Mouse (Mus musculus) cerebellum, adult 2 months (tissue): ENCODE measurements around the gene Vipr2. TPM values are rescaled to one million over a fixed set of nuclear protein-coding genes. Genes with fewer than 3 reads are reported as not detected.

ENCODE experiments used
- DNase-seq, 2 experiments: peaks; one replicate each; pipeline ENCODE4 v3.0.0; 2021
- H3K27ac ChIP-seq: fragments of 200-500 bp; 2 replicates; pipeline ENCODE4 v1.5.1; 2012; ENCODE audit warnings: low read length, control low read depth, inconsistent platforms; ENCODE audit not compliant: insufficient read depth
- H3K27me3 ChIP-seq: fragments of 200-500 bp; 2 replicates; pipeline ENCODE4 v1.6.1; 2012; ENCODE audit warnings: inconsistent platforms, mild to moderate bottlenecking, low read length, moderate library complexity; ENCODE audit not compliant: control insufficient read depth, insufficient read depth
- H3K4me1 ChIP-seq: fragments of 200-500 bp; 2 replicates; pipeline ENCODE4 v1.6.1; 2011; ENCODE audit warnings: low read length; ENCODE audit not compliant: control insufficient read depth, insufficient read depth
- H3K4me3 ChIP-seq: fragments of 200-500 bp; replicated peaks from 2 replicates; pipeline ENCODE3; 2011; ENCODE audit warnings: mild to moderate bottlenecking, low read depth, low read length, control low read depth; ENCODE audit not compliant: insufficient read depth
- CTCF ChIP-seq: fragments of 200-500 bp; IDR thresholded peaks from 2 replicates; pipeline ENCODE4 v1.5.1; 2011; ENCODE audit warnings: low read depth, mild to moderate bottlenecking, control low read depth, low read length, moderate library complexity, borderline replicate concordance; ENCODE audit not compliant: insufficient read depth
- POLR2A ChIP-seq: fragments of 200-500 bp; IDR thresholded peaks from 2 replicates; pipeline ENCODE4 v1.6.1; 2011; ENCODE audit warnings: low read length, control low read depth, borderline replicate concordance; ENCODE audit not compliant: insufficient read depth
- WGBS: fragments of 180-500 bp; shearing (Covaris S2); methylation state at CpG from one replicate; pipeline ENCODE4 v1.1.7; 2018; 5-methylcytosine and 5-hydroxymethylcytosine counted together
- polyA plus RNA-seq: library from polyadenylated mRNA; depleted of rRNA; stranded (reverse); fragments of >200 nt; gene quantifications from 2 replicates; pipeline ENCODE4 v1.2.3, GENCODE M21; 2012

Gene Vipr2
- polyA plus RNA-seq, 1 experiment, result 7.8 TPM

GRCm38 (mm10) chr12:116130936-116131335 is 53.4 kb downstream of the Vipr2 start:
- Histone ChIP-seq H3K4me3 (no peak overlapping the region), H3K27me3 (no peaks in the 10 kb centered on the region), H3K4me1 (no peaks in the 10 kb centered on the region), H3K27ac (no peak overlapping the region)
- TF ChIP-seq CTCF (no peak), POLR2A (no peak)
- 90% methylated on average over 7 of the region's 7 CpGs for WGBS
- DNase-seq, result no peak

GRCm38 (mm10) chr12:116132909-116133308 is 55.4 kb downstream of the Vipr2 start:
- TF ChIP-seq POLR2A (no peak), CTCF (no peak)
- DNase-seq, result no peak
- Histone ChIP-seq H3K4me1 (no peaks in the 10 kb centered on the region), H3K4me3 (no peak overlapping the region), H3K27me3 (no peaks in the 10 kb centered on the region), H3K27ac (no peak overlapping the region)
- 85% methylated on average over 5 of the region's 5 CpGs for WGBS

GRCm38 (mm10) chr12:116135906-116136305 is 58.4 kb downstream of the Vipr2 start:
- TF ChIP-seq CTCF (no peak), POLR2A (no peak)
- no peak for DNase-seq

DNA sequence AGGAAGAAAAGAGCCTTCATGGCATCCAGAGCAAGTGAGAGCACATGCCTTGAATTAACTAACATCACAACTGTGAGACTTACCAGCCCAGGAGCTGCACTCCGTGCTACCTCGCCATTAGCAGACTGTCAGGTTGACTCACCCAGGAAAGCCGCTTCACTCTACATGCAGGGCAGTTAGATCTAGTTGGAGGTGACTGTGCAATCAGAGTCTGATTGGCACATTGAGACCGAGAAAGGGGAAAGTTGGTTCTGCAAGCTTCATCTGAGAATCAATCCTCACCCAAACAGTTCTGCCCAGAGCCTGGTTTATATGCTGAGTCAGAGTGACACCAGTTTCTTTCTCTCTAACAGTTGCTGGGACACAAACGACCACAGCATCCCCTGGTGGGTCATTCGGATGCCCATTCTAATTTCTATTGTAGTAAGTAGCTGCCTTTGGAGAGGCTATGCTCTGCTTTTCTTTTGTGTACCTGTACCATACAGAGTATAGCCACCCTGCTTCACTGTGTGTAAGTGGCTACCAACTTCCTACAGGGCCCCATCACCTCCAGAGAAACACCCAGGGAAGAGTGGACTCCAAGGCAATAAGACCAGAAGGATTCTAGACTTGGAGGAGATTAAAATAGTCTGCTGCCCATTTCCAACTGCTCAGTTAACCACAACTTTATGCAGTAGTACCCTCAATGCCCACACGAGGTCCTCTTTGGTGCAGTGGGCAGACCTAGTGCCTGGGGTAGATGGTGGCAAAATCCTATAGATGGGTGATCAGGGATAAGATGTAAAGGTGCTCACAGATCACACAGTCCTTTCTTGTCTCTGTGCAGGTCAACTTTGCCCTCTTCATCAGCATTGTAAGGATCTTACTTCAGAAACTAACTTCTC is 61.0 kb downstream of the Vipr2 start:
- no peak for DNase-seq
- TF ChIP-seq POLR2A (no peak), CTCF (no peak; the same call in 1 of the 2 replicates)
- 68% methylated on average over 7 of the region's 7 CpGs for WGBS
- no peak overlapping the region for H3K27ac ChIP-seq
- H3K4me1 ChIP-seq, result no peaks in the 10 kb centered on the region
- H3K27me3 ChIP-seq, result no peaks in the 10 kb centered on the region
- H3K4me3 ChIP-seq, result no peak overlapping the region

More at GRCm38 (mm10) chr12:116135906-116136305, 58.4 kb downstream of the Vipr2 start:
- Histone ChIP-seq H3K27me3 (no peaks in the 10 kb centered on the region), H3K27ac (no peak overlapping the region), H3K4me3 (no peak overlapping the region), H3K4me1 (no peaks in the 10 kb centered on the region)
- 69% methylated on average over 4 of the region's 4 CpGs for WGBS

DNA sequence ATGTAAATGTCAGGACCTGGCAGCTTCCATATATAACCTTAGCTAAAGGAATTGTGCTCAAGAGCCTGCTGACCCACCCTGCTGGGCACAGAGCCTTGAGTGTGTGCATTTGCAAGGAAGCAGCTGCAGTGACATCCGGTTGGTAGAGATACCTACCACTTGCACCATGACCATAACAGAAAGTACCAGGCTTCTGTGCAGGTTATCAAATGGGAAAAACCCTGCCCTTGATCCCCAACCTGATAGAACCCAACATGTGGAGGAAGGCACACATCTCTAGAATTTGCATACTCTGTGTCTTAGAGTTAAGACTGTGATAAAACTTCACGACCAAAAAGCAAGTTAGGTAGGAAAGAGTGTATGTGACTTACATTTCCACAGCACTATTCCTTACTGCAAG is 63.1 kb downstream of the Vipr2 start:
- Histone ChIP-seq H3K27me3 (no peaks in the 10 kb centered on the region), H3K4me1 (no peaks in the 10 kb centered on the region), H3K27ac (no peak overlapping the region), H3K4me3 (no peak overlapping the region)
- 89% methylated on average over 2 of the region's 2 CpGs for WGBS
- DNase-seq, result no peak
- no peak for TF ChIP-seq CTCF
- no peak for TF ChIP-seq POLR2A

DNA sequence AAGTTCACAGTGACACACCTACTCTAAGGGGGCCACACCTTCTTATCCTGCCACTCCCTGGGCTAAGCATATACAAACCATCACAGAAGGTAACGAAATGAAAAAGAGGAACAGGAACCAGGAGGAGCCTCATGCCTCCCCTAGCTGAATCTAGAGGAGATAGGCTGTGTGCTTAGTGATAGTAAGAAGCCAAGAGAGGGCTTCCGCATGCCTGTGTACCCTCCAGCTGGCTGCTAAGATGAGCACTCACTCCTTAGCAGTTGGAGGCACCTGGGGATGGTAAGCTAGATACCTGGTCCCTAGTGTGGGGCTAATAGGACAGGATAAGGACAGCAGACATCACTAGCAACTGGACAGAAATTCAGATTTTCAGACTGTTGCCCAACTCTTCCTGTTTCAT is 64.3 kb downstream of the Vipr2 start:
- Histone ChIP-seq H3K4me3 (no peak overlapping the region), H3K27ac (no peak overlapping the region), H3K4me1 (no peaks in the 10 kb centered on the region), H3K27me3 (no peaks in the 10 kb centered on the region)
- DNase-seq, result no peak
- no peak for TF ChIP-seq CTCF
- no peak for TF ChIP-seq POLR2A
- 97% methylated on average over 2 of the region's 2 CpGs for WGBS

- Histone ChIP-seq H3K27me3 (no peaks in the 10 kb centered on the region), H3K27ac (no peak overlapping the region), H3K4me3 (no peak overlapping the region), H3K4me1 (no peaks in the 10 kb centered on the region; the same call in 1 of the 2 replicates)
- WGBS, result 69% methylated on average over 3 of the region's 3 CpGs
- DNase-seq, result no peak
- TF ChIP-seq POLR2A (no peak), CTCF (no peak)
These were observed 64.9 kb downstream of the Vipr2 start for GRCm38 (mm10) chr12:116142464-116142863.

- Histone ChIP-seq H3K27ac (no peak overlapping the region), H3K4me3 (no peak overlapping the region), H3K4me1 (peaks cover 7% of the 10 kb centered on the region; the same call in 1 of the 2 replicates), H3K27me3 (no peaks in the 10 kb centered on the region)
- WGBS, result 43% methylated on average over 5 of the region's 5 CpGs
- no peak for DNase-seq
- TF ChIP-seq CTCF, result no peak
- TF ChIP-seq POLR2A, result no peak
These were observed 67.7 kb downstream of the Vipr2 start for GRCm38 (mm10) chr12:116145246-116145645.
